Mouse (Mus musculus) bone marrow, adult 2 months (tissue): ENCODE measurements around the gene Wwp2. TPM values are rescaled to one million over a fixed set of nuclear protein-coding genes. Genes with fewer than 3 reads are reported as not detected.

Experiments used
- H3K27ac ChIP-seq: fragments of 200-500 bp; 2 replicates; pipeline ENCODE4 v1.5.1; 2012; ENCODE audit warnings: low read depth, mild to moderate bottlenecking, control low read depth, inconsistent platforms, low read length; ENCODE audit not compliant: control insufficient read depth, poor library complexity, insufficient read depth
- H3K4me1 ChIP-seq: fragments of 200-500 bp; 2 replicates; pipeline ENCODE4 v1.6.1; 2011; ENCODE audit warnings: low read length; ENCODE audit not compliant: control insufficient read depth, insufficient read depth
- H3K4me3 ChIP-seq: fragments of 200-500 bp; replicated peaks from 2 replicates; pipeline ENCODE3; 2011; ENCODE audit warnings: mild to moderate bottlenecking, low read depth, low read length, control low read depth; ENCODE audit not compliant: control insufficient read depth
- CTCF ChIP-seq: fragments of 200-500 bp; IDR thresholded peaks from 2 replicates; pipeline ENCODE4 v1.5.1; 2011; ENCODE audit warnings: low read length, control low read depth; ENCODE audit not compliant: control insufficient read depth, insufficient read depth
- POLR2A ChIP-seq: fragments of 200-500 bp; IDR thresholded peaks from 2 replicates; pipeline ENCODE4 v1.6.1; 2011; ENCODE audit warnings: low read depth, mild to moderate bottlenecking, control low read depth, low read length, borderline replicate concordance; ENCODE audit not compliant: control insufficient read depth
- WGBS: fragments of 180-500 bp; shearing (Covaris S2); methylation state at CpG from one replicate; pipeline ENCODE4 v1.1.7; 2018; 5-methylcytosine and 5-hydroxymethylcytosine counted together
- polyA plus RNA-seq: library from polyadenylated mRNA; stranded (reverse); fragments of >200 nt; gene quantifications from 2 replicates; pipeline ENCODE4 v1.2.4, GENCODE M21; 2011; ENCODE audit warnings: low replicate concordance; ENCODE audit not compliant: missing spikeins, insufficient read depth, insufficient read length

Gene Wwp2
- 61.9 and 103 TPM in 2 replicates for polyA plus RNA-seq

DNA sequence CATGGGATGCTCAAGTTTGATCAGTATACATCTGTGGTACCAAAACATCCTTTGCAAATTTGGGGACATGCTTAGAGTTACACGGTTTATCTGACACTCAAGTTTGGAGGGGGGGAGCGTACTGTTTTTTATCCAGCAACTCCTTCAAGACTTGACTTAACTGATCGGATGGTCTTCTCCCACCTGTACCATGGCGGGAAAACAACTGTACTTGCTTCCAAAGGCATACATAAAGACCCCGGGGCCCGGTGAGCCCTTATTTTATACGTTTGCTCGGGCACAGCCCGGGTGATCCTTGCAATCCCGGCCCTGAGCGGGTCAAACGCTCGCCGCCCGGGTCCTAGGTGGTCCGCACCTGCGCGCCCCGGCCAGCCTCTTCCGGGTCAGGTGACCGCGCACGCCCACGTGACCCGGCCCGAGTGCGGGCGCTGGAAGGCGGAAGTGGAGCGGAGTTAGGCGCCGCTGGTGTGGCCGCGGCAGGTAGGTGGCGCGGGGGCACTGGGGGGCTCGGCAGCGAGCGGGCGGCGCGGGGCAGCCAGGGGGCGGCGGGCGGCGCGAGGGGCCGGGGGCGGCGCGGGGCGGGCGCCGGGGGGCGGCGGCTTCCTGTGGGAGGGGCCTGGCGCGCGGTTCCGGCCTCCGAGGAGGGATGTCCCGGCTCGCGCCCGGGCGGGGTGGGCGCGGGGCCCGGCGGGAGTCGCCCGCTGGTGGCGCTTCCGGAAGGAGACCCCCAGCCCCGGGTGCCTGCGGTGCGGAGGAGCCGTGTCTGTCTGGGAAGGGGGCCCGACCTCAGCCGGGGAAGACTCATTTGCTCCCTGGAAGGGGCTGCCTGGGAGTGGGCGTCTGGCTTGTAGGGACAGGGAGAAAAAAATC is at the start of gene Wwp2:
Gene Wwp2, plus strand, starts transcription at position 404 of the 870 bp plus-strand sequence.
- no peak for TF ChIP-seq CTCF
- TF ChIP-seq POLR2A: peak; percentile 51; the same call in 1 of the 2 replicates
- under 1% methylated on average over 60 of the region's 81 CpGs for WGBS
- Histone ChIP-seq H3K27ac (peak within 1 kb of the TSS; percentile 96), H3K4me1 (peaks cover 1% of the 10 kb centered on the region; the same call in 1 of the 2 replicates), H3K4me3 (peak within 1 kb of the TSS; percentile 85)

DNA sequence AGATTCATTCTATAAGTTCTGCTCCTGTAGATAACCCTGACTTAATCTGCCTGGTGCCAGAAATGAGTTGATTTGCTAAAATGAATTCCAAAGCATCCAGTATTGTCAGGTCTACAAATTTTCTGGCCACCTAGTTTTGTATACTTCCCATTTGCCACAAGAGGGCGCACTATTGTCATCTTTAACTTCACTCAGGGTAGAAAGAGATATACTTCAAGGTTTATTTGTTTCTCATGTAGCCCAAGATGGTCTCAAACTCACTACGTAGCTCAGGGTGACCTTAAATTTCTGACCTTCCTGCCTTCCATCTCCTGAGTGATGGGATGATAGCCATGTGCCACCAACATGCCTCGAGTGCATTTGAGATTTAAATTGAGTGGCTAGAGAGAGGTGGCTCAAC is 49.5 kb upstream of the Wwp2 start:
- 24% methylated on average over 3 of the region's 3 CpGs for WGBS
- TF ChIP-seq POLR2A (no peak), CTCF (no peak)
- no peak overlapping the region for H3K4me3 ChIP-seq
- H3K4me1 ChIP-seq: no peaks in the 10 kb centered on the region
- H3K27ac ChIP-seq: no peak overlapping the region

DNA sequence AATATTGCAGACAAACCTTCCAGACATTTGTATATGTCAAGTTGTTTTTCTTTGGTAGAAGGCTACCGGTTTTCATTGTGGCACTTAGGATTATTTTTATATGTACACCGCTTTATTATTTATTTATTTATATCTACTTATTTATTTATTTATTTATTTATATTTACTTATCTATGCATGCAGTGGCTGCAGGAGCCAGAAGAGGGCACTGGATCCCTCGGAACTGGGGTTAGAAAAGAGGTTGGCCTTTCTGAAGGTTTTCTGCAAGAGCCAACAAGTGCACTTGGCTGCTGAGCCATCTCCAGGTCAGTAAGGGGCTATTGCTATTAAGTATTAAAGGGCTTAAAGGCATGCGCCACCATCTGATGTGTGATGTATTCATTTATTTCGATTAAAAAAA is 48.3 kb upstream of the Wwp2 start:
- no peak overlapping the region for H3K4me3 ChIP-seq
- H3K4me1 ChIP-seq: no peaks in the 10 kb centered on the region
- no peak for TF ChIP-seq CTCF
- 72% methylated on average over 5 of the region's 5 CpGs for WGBS
- no peak overlapping the region for H3K27ac ChIP-seq

DNA sequence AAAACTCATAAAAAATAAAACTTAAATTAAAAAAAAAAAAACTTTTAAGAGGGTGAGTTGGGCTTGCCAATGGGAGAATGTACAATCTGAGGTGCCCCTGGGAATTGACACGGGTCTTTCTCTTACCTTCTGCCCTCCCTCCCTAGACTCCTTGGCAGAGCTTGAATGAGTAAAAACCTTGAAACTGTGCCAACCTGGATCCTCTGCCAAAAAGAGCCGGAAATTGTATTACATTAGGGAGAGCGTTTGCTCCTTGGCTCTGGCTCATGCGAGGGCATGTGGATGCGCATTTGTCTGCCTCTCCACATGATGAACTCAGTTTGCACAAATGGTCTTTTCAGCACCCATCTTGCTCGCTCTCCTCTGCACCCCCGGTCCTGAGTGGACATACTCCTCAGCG is 46.6 kb upstream of the Wwp2 start:
- Histone ChIP-seq H3K27ac (no peak overlapping the region), H3K4me1 (no peaks in the 10 kb centered on the region), H3K4me3 (no peak overlapping the region)
- 85% methylated on average over 8 of the region's 8 CpGs for WGBS
- no peak for TF ChIP-seq POLR2A
- no peak for TF ChIP-seq CTCF

DNA sequence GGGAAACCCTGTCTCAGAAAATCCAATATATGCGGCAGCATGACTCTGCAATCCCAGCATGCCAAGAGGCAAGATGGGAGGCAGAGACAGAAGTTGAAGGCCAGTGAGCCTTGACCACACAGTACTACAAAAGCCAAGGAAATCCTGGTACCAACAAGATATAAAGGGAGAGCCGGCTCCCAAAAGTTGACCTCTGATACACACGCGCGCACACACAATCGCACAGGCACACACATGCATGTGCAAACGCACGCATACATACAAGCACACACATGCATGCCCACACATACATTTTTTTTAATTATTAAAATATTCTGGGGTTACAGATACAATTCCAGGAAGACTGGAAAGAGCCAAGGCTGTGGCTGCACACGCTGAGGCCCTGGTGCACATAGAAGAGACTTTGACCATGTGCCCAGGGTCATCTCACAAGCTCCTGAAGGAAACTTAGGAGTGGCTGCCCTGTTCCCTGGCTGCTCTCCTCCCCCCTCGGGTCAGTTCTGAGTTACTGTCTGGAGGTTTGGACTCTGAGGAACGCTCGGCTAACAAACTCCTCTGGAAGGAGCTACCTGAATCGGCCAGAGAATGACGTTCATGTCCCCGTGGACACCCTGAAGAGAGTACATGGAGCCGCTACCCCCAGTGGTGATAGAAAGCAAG is 45.6 kb upstream of the Wwp2 start:
- no peak for TF ChIP-seq POLR2A
- TF ChIP-seq CTCF: no peak
- Histone ChIP-seq H3K27ac (no peak overlapping the region), H3K4me3 (no peak overlapping the region), H3K4me1 (no peaks in the 10 kb centered on the region)
- WGBS: 92% methylated on average over 16 of the region's 16 CpGs

DNA sequence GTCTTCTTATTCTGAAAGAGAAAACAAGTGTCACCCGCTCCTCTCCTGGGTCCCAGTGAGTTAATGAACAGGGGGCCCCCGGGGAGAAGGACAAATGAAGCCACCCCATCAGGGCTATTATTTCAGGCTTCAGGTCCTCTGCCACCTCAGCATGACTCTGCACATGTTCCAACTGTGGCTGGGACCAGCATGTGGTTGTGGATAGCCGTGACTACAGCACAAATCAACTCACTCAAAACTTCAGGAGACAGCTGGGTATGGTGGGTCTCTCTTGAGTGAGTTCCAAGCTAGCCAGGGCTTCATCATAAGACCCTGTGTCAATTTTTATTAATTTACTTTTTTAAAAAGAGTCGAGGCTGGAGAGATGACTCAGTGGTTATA is 45.0 kb upstream of the Wwp2 start:
- WGBS: 53% methylated on average over 4 of the region's 4 CpGs
- no peak overlapping the region for H3K27ac ChIP-seq
- H3K4me1 ChIP-seq: no peaks in the 10 kb centered on the region
- no peak overlapping the region for H3K4me3 ChIP-seq
- TF ChIP-seq POLR2A (no peak), CTCF (no peak)

DNA sequence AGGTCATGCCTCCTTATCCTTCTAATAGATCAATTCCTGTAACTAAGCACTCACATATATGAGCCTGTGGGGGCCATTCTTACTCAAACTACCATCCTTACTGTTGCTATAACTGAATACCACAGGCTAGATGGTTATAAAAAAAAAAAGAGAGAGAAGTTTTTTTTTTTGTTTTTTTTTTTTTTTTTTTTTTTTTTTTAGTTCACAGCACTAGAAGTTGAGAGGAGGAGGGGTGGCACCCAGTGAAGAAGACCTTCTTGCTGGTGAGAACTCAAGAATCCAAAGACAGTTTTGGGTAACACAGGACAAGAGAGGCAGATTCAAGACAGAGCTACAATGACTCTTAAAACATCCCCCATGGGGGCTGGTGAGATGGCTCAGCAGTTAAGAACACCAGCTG is 40.8 kb upstream of the Wwp2 start:
- H3K27ac ChIP-seq: no peak overlapping the region

DNA sequence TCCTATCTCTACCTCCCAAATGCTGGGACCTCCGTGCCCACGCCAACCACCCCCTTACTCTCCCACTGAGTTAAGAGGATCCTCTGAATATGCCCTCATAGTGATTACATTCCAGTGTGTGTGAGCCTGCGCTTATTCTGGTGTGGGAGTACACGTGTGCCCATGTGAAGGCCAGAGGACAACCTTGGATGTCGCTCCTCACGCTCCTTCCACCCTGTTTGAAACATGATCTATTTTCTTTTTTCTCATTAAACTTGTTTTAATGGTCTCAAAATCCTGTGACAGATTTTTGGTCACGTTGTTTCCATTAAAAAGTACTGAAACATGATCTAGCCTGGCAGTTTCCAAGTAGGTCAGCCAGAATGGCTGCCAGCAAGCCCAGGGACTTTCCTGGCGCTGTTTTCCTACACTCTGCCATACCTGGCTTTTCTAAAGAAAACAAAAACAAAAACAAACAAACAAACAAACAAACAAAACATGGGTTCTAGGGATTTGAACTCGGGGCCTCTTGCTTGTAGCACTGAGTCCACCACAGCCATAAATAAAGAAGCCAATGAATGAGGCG is 40.0 kb upstream of the Wwp2 start:
- TF ChIP-seq CTCF (no peak), POLR2A (no peak)
- no peak overlapping the region for H3K27ac ChIP-seq
- H3K4me3 ChIP-seq: no peak overlapping the region
- H3K4me1 ChIP-seq: 0 out of 2 replicates have a peak, but pooled peaks cover 1% of the 10 kb centered on the region
- 90% methylated on average over 10 of the region's 10 CpGs for WGBS

More for the DNA sequence above, 40.8 kb upstream of the Wwp2 start:
- no peak overlapping the region for H3K4me3 ChIP-seq
- TF ChIP-seq CTCF (no peak), POLR2A (no peak)
- H3K4me1 ChIP-seq: 0 out of 2 replicates have a peak, but pooled peaks cover 1% of the 10 kb centered on the region
